Mouse (Mus musculus) liver, postnatal 0 days (tissue): ENCODE results near the gene Pcgf2. TPM values are rescaled to one million over a fixed set of nuclear protein-coding genes. Genes with fewer than 3 reads are reported as not detected.

Experiments
- ATAC-seq: fragments of 200-750 bp; cut with Nextera tagmentation; 2 replicates; pipeline ENCODE4 v1.8.0; 2017; ENCODE audit warnings: mild to moderate bottlenecking, moderate library complexity
- DNase-seq: peaks from one replicate; pipeline ENCODE4 v3.0.0-alpha.2; 2016
- H3K27ac ChIP-seq: fragments of 300-500 bp; sonication (generic); 2 replicates; pipeline ENCODE4 v1.5.1; 2014; ENCODE audit warnings: antibody characterized with exemption, moderate library complexity, mild to moderate bottlenecking, low read depth
- H3K27me3 ChIP-seq: fragments of 300-500 bp; sonication (generic); 2 replicates; pipeline ENCODE4 v1.6.1; 2014; ENCODE audit warnings: low read length, control low read depth, mixed read lengths; ENCODE audit not compliant: insufficient read depth
- H3K36me3 ChIP-seq: fragments of 300-500 bp; sonication (generic); replicated peaks from 2 replicates; pipeline ENCODE4 v1.6.1; 2014; ENCODE audit warnings: mild to moderate bottlenecking, control low read depth, low read length, moderate library complexity, mixed read lengths; ENCODE audit not compliant: insufficient read depth
- H3K4me1 ChIP-seq: fragments of 300-500 bp; sonication (generic); 2 replicates; pipeline ENCODE4 v1.6.1; 2014; ENCODE audit warnings: antibody characterized with exemption, mild to moderate bottlenecking, control low read depth; ENCODE audit not compliant: insufficient read depth
- H3K4me2 ChIP-seq: fragments of 300-500 bp; sonication (generic); 2 replicates; pipeline ENCODE4 v1.6.1; 2014; ENCODE audit warnings: low read depth, mild to moderate bottlenecking, low read length, moderate library complexity, mixed read lengths
- H3K4me3 ChIP-seq: fragments of 300-500 bp; sonication (generic); 2 replicates; pipeline ENCODE4 v1.5.1; 2014; ENCODE audit warnings: low read depth, low read length
- H3K9ac ChIP-seq: fragments of 300-500 bp; sonication (generic); replicated peaks from 2 replicates; pipeline ENCODE4 v1.6.1; 2014; ENCODE audit warnings: mild to moderate bottlenecking, moderate library complexity
- H3K9me3 ChIP-seq: fragments of 300-500 bp; sonication (generic); 2 replicates; pipeline ENCODE4 v1.6.1; 2016; ENCODE audit warnings: mild to moderate bottlenecking, control low read depth, low read length, mixed read lengths
- CTCF ChIP-seq: sonication (generic); IDR thresholded peaks from 2 replicates; pipeline ENCODE4 v1.5.1; 2016; ENCODE audit warnings: antibody characterized with exemption, low read depth
- EP300 ChIP-seq: IDR thresholded peaks from 2 replicates; pipeline ENCODE4 v1.6.1; 2016; ENCODE audit warnings: antibody characterized with exemption, low read depth, mild to moderate bottlenecking
- WGBS: fragments of 180-500 bp; shearing (Covaris S2); extraction: QIAGEN DNeasy Blood & Tissue Kit; methylation state at CpG from one replicate; pipeline ENCODE4 v1.1.7; 2014; ENCODE audit not compliant: insufficient replicate concordance; 5-methylcytosine and 5-hydroxymethylcytosine counted together
- polyA plus RNA-seq: library from polyadenylated mRNA; unstranded; fragments of >200 nt; fragmentation: Nextera tagmentation; extraction: Ambion mirVana; gene quantifications from 2 replicates; pipeline ENCODE4 v1.2.1, GENCODE M21; 2015

The Pcgf2 gene
- polyA plus RNA-seq, 1 experiment from 2014 or later, result 1.9 TPM

DNA sequence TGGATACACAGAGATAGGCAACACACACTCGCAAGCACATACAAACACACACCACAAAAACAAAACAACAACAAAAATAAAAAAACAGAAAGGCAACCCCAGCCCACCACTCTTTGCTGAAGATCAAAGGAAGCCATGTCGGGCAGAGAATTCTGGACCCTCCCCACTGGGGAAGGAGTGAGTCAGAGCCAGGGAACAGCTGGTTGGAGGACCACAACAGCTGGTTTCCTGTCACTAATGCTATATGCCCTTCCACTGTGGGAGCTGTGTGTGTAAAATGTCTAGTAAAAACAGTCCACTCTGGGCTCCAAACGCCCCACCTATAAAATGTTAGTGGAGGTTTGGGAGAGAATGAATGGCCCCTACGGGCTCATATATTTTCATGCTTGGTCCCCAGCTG, 21.0 kb upstream of the Pcgf2 start:
- H3K27ac ChIP-seq, result no peak overlapping the region
- H3K9ac ChIP-seq, result no peak overlapping the region
- no peak for ATAC-seq
- DNase-seq, result no peak
- WGBS, result 87% methylated on average over 4 of the region's 4 CpGs
- H3K4me1 ChIP-seq, result 0 out of 2 replicates have a peak, but pooled peaks cover 5% of the 10 kb centered on the region
- no peaks in the 10 kb centered on the region for H3K27me3 ChIP-seq
- no peak overlapping the region for H3K4me2 ChIP-seq
- H3K36me3 ChIP-seq, result peaks cover 50% of the 10 kb centered on the region
- TF ChIP-seq EP300 (no peak), CTCF (no peak)
- 0 out of 2 replicates have a peak, but pooled peaks cover 2% of the 10 kb centered on the region for H3K9me3 ChIP-seq
- no peak overlapping the region for H3K4me3 ChIP-seq

DNA sequence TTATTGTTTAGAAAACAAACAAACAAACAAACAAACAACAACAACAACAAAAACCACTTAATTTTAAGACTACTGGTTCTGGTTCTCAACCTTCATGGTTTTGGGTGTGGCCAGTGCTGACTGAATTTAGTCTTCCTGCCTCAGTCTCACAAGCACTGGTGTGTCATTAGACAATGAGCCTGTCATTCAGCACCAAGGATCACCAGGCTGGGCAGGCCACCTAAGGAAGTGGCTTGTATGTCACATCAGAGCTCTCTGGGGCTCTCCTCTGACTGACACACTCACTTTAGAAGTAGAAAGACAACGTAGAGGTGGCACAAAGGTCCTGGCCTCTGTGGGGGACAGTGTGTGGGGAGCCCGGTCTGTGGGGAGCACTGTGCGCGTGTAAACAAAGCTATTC, 18.7 kb upstream of the Pcgf2 start:
- no peak for ATAC-seq
- H3K9ac ChIP-seq, result no peak overlapping the region
- H3K27me3 ChIP-seq, result no peaks in the 10 kb centered on the region
- peak overlapping the region; percentile 81 for H3K27ac ChIP-seq
- H3K36me3 ChIP-seq, result peaks cover 43% of the 10 kb centered on the region
- no peak for DNase-seq
- WGBS, result 64% methylated on average over 4 of the region's 4 CpGs
- H3K4me2 ChIP-seq, result no peak overlapping the region
- H3K9me3 ChIP-seq, result 0 out of 2 replicates have a peak, but pooled peaks cover 2% of the 10 kb centered on the region
- H3K4me3 ChIP-seq, result no peak overlapping the region
- TF ChIP-seq CTCF (no peak), EP300 (no peak)
- peaks cover 9% of the 10 kb centered on the region; the same call in 1 of the 2 replicates for H3K4me1 ChIP-seq

DNA sequence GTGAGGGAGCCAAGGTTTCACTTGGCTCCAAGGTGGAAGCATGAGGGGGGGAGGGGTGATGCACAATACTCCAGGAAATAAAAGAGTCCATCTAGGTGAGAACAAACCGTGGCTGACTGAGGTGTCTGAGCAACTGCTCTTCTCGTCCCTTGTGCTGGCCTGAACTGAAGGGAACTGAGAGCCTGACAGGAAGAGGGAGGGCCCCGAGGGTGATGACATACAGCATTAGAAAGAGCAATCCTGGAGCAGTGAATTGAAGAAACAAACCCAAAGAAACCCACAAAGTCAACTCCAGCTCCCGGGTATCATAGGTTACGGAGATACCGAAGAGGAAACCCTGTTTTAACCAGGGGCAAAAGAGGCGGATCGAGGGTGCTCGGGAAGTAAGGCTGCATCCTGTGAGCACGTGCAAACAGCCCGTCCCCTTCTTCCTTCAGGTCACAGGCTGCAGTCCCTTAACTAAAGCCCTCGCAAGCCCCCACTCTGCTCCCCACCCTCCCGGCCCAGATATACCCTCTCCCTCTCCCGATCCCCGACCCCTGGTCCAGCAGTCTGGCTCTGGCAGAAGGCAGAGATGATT, 18.1 kb upstream of the Pcgf2 start:
- H3K27me3 ChIP-seq, result no peaks in the 10 kb centered on the region
- DNase-seq (peak; percentile 53), ATAC-seq (peak; percentile 20)
- H3K4me1 ChIP-seq, result peaks cover 9% of the 10 kb centered on the region; the same call in 1 of the 2 replicates
- H3K9me3 ChIP-seq, result 0 out of 2 replicates have a peak, but pooled peaks cover 2% of the 10 kb centered on the region
- H3K27ac ChIP-seq, result peak overlapping the region; percentile 81
- no peak overlapping the region for H3K4me3 ChIP-seq
- 44% methylated on average over 15 of the region's 15 CpGs for WGBS
- peaks cover 45% of the 10 kb centered on the region for H3K36me3 ChIP-seq
- TF ChIP-seq EP300, result no peak
- no peak for TF ChIP-seq CTCF
- H3K4me2 ChIP-seq, result no peak overlapping the region
- H3K9ac ChIP-seq, result no peak overlapping the region

DNA sequence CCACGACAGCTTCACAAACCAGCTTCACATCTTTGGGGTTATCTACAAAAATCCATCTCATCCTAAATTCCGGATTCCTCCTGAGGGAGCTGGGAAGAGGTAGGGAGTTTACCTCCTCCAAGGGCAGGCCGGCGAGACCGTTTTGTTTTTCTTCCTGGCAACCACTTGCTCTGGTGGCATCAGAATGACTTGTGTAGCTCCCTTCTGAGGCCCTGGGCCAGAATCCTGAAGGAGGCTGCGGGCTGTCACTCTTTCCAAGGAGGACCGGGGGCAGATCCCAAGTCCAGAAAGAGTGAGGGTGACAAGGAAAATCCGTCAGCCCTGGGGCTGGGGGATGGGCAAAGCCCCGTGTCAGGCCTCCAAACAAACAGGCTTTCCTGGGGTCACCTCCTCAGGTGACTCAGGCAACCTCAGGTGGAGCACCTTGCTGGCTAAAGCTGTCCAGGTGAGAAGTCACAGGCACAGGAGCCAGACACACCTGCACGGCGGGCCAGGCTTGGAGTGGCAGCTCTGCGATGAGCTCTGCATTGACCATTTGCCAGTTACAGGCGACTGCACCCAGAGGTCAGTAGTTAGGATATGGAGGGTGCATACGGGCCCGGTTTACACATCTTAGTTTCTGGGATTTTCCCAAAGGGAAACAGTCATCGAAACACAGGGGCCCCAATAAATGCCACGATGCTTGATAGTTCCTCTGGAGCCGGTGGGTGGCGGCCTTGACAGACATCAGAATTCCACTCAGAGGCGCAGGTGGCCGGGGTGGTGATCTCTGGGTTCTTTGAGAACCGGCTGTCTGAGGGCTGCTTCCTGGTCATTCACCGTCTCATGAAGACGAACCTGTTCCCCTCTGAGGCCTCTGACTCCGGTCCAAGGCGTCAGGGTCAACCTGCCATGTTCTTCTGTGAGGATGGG, 17.3 kb upstream of the Pcgf2 start:
- ATAC-seq (no peak), DNase-seq (no peak)
- Histone ChIP-seq H3K9me3 (0 out of 2 replicates have a peak, but pooled peaks cover 2% of the 10 kb centered on the region), H3K36me3 (peaks cover 49% of the 10 kb centered on the region), H3K9ac (no peak overlapping the region), H3K27ac (peak overlapping the region; percentile 81), H3K27me3 (no peaks in the 10 kb centered on the region), H3K4me2 (no peak overlapping the region), H3K4me1 (peaks cover 9% of the 10 kb centered on the region; the same call in 1 of the 2 replicates), H3K4me3 (no peak overlapping the region)
- TF ChIP-seq EP300 (no peak), CTCF (no peak)
- WGBS, result 76% methylated on average over 26 of the region's 26 CpGs

DNA sequence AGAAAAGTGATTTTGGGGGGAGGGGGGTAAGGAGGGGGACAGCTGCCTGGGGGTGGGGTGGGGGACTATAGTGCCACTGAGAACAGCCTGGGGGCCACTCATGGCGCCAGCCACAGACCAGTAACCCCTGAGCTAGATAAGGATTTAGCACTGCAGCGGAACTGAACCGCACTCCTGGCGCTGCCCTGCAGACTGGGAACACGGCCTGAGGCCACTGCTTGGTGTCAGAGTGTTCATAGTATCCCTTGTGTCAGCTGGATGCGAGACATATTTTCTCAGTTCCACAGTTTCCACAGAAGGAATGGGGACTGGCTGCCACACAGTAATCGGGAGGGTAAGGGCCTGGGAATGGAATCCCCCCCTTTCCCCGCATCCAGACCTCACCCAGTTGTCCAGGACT, 15.7 kb upstream of the Pcgf2 start:
- Histone ChIP-seq H3K27me3 (no peaks in the 10 kb centered on the region), H3K9me3 (no peaks in the 10 kb centered on the region), H3K4me3 (no peak overlapping the region), H3K9ac (no peak overlapping the region), H3K36me3 (peaks cover 49% of the 10 kb centered on the region), H3K4me1 (peaks cover 9% of the 10 kb centered on the region; the same call in 1 of the 2 replicates), H3K4me2 (no peak overlapping the region), H3K27ac (no peak overlapping the region; the same call in 1 of the 2 replicates)
- WGBS, result 85% methylated on average over 8 of the region's 8 CpGs
- no peak for DNase-seq
- ATAC-seq, result no peak
- no peak for TF ChIP-seq EP300
- TF ChIP-seq CTCF, result no peak
